In genomic region chr15:15155422-15155821, GRCm38 (mm10) we compare ENCODE assay signal across 24 mouse cellular contexts.
DNase-seq lines count a peak whose midpoint lies in the region; ATAC-seq and TF ChIP-seq lines count a peak whose summit lies in the region.
"Had no signal": no experiment of that assay in that cellular context is flagged by ENCODE, and none has a peak within 500 bp of the region (broad histone marks: within the 10 kb centered on the region; RNA-seq: fewer than 3 reads in every experiment).

No protein-coding gene starts in this region.

- no peaks in the 10 kb centered on the region for H3K27me3 ChIP-seq in G1E (ENCODE audit: insufficient read depth, low read length)
- H3K27me3 ChIP-seq: CH12.LX; embryonic facial prominence, embryonic 13.5 days; embryonic facial prominence, embryonic 15.5 days; forebrain, embryonic 12.5 days had no signal

- no peaks in the 10 kb centered on the region for H3K36me3 ChIP-seq in G1E (replicated peaks)
- H3K36me3 ChIP-seq: embryonic facial prominence, embryonic 13.5 days; embryonic facial prominence, embryonic 15.5 days; forebrain, embryonic 10.5 days; forebrain, embryonic 12.5 days had no signal

- H3K4me1 ChIP-seq in G1E (ENCODE audit: insufficient read depth, low read depth, low read length) = no peaks in the 10 kb centered on the region
- H3K4me1 ChIP-seq: embryonic facial prominence, embryonic 13.5 days; embryonic facial prominence, embryonic 15.5 days; forebrain, embryonic 10.5 days; forebrain, embryonic 12.5 days had no signal

- peak; percentile 95 for ATAC-seq in G1E (ENCODE audit: extremely low read depth, insufficient number of reproducible peaks, low FRiP score, poor library complexity, severe bottlenecking)
- ATAC-seq: CD4-positive, CD25-positive, alpha-beta regulatory T cell, adult 4 months; forebrain, embryonic 14.5 days; forebrain, embryonic 16.5 days had no signal

- no peak overlapping the region for H3K4me3 ChIP-seq in G1E (ENCODE audit: low read depth, low read length)
- H3K4me3 ChIP-seq: embryonic facial prominence, embryonic 13.5 days; embryonic facial prominence, embryonic 15.5 days; erythroblast, embryonic 14.5 days; forebrain, embryonic 10.5 days; forebrain, embryonic 12.5 days had no signal

- no peaks in the 10 kb centered on the region for H3K9me3 ChIP-seq in G1E (replicated peaks)
- H3K9me3 ChIP-seq: embryonic facial prominence, embryonic 13.5 days; embryonic facial prominence, embryonic 15.5 days; forebrain, embryonic 10.5 days; forebrain, embryonic 12.5 days had no signal

- DNase-seq in G1E (ENCODE audit: low spot score) = no peak
- DNase-seq in retina, embryonic 14.5 days (ENCODE audit: low spot score) = peak; percentile 79
- no peak for DNase-seq in spleen, adult 18-20 months
- DNase-seq in neural tube, embryonic 10.5 days (ENCODE audit: extremely low spot score, low spot score) = no peak
- DNase-seq in Muller cell, postnatal 12 days (ENCODE audit: inconsistent ontology term) = no peak
- DNase-seq: adrenal gland, adult 2 months; adrenal gland, postnatal 10 days; adrenal gland, postnatal 25 days; B cell, adult 2 months; cerebellum, adult 11 months; cerebellum, adult 18-20 months; cerebellum, adult 8-10 months; cerebellum, adult 9-11 months; cerebellum, postnatal 25 days; embryo, embryonic 11 days had no signal

- TF ChIP-seq CTCF in G1E (IDR thresholded peaks at IDR 0.05; ENCODE audit: low read depth, low read length) = no peak
